Mouse (Mus musculus) heart, embryonic 10.5 days (tissue): ENCODE measurements at regions not wholly inside any gene's neighbourhood (a gene's known extent, or its start where the extent isn't known, plus 50 kb on each side); places are given as distances from the start of the nearest gene placed in this dataset.

Experiments used
- DNase-seq: peaks from one replicate; pipeline ENCODE4 v3.0.0-alpha.2; 2017; ENCODE audit warnings: low spot score
- H3K27ac ChIP-seq: fragments of 300-500 bp; sonication (generic); 2 replicates; pipeline ENCODE4 v1.5.1; 2016; ENCODE audit warnings: mild to moderate bottlenecking
- H3K27me3 ChIP-seq: fragments of 300-500 bp; sonication (generic); 2 replicates; pipeline ENCODE4 v1.6.1; 2016; ENCODE audit warnings: mild to moderate bottlenecking; ENCODE audit not compliant: poor library complexity, insufficient read depth, severe bottlenecking
- H3K36me3 ChIP-seq: fragments of 300-500 bp; sonication (generic); 2 replicates; pipeline ENCODE4 v1.6.1; 2016; ENCODE audit warnings: mild to moderate bottlenecking, moderate library complexity
- H3K4me1 ChIP-seq: fragments of 300-500 bp; sonication (generic); 2 replicates; pipeline ENCODE4 v1.6.1; 2016; ENCODE audit warnings: mild to moderate bottlenecking
- H3K4me3 ChIP-seq: fragments of 300-500 bp; sonication (generic); 2 replicates; pipeline ENCODE4 v1.5.1; 2016; ENCODE audit warnings: mild to moderate bottlenecking, moderate library complexity
- H3K9me3 ChIP-seq: fragments of 300-500 bp; sonication (generic); 2 replicates; pipeline ENCODE4 v1.6.1; 2016; ENCODE audit warnings: mild to moderate bottlenecking, moderate library complexity
- WGBS: fragments of 180-500 bp; shearing (Covaris S2); methylation state at CpG from one replicate; pipeline ENCODE4 v1.1.7; 2016; 5-methylcytosine and 5-hydroxymethylcytosine counted together

DNA sequence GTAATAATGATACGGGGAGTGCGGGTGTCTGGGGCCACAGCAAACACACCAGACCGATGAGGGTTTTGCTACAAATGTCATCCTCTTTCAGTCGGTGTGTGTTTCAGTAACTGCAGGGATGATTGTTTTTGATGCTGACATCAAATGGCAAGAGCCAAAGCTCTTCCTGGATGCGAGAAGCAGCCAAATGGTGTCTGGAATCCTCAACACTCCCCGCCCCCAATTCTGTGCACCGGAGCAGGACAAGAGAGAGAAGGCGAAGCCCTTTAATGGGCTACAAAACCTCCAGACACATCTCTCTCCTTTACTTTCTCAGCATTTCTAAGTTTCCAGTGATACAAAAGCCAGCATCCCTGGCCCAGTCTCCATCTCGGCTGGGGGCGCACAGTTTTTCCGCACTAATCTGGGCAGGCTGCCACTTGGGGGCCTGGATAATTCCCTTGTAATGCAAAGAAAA is 94.1 kb upstream of the Fbxo11 start:
- no peak overlapping the region for H3K27ac ChIP-seq
- H3K36me3 ChIP-seq, result no peaks in the 10 kb centered on the region
- DNase-seq, result no peak
- H3K4me3 ChIP-seq, result peak overlapping the region; percentile 35
- peaks cover 9% of the 10 kb centered on the region; the same call in 1 of the 2 replicates for H3K4me1 ChIP-seq
- WGBS, result 10% methylated on average over 11 of the region's 11 CpGs
- 0 out of 2 replicates have a peak, but pooled peaks cover 4% of the 10 kb centered on the region for H3K27me3 ChIP-seq
- H3K9me3 ChIP-seq, result no peaks in the 10 kb centered on the region

DNA sequence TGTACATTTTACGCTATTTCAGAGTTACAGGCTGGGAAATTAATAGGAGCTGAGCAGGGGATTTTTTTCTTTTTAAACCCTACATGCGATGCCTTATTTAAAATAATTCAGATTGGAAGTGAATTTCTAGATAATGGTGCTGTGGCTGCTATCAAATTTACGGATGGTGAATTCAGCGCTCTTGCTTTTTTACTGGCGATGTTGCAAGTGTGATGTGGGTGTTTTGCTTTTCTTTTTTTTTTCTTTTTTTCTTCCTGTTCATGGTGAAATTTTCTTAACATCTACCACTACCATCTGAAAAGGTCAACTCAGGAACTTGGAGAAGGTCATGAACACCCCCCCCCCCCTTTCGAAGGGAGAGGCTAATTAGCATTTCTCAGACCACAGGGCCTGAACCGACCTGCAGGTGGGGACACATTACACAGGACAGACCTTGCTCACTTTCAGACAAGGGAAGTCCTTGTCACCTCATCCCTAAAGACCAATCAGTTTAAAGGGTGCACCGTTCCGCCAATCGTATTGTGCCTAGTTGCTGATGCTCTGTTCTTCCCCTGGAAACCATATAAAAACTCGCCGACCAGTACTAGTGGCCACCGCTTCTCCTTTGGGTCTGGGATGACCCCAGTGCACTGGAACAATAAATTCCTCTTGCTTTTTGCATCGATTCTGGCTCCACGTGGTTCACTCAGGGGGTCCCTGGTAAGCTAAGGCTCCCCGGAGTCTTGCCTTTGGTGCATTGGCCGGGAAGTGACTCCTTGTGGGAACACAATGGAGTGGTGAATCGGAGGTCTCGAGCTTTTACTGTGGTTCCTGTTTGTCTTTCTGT is 95.0 kb upstream of the Fbxo11 start:
- no peak for DNase-seq
- peaks cover 9% of the 10 kb centered on the region; the same call in 1 of the 2 replicates for H3K4me1 ChIP-seq
- 0 out of 2 replicates have a peak, but pooled peaks cover 4% of the 10 kb centered on the region for H3K27me3 ChIP-seq
- H3K4me3 ChIP-seq, result peak overlapping the region; percentile 35; the same call in 1 of the 2 replicates
- no peaks in the 10 kb centered on the region for H3K36me3 ChIP-seq
- WGBS, result 41% methylated on average over 19 of the region's 19 CpGs
- no peak overlapping the region for H3K27ac ChIP-seq
- no peaks in the 10 kb centered on the region for H3K9me3 ChIP-seq

DNA sequence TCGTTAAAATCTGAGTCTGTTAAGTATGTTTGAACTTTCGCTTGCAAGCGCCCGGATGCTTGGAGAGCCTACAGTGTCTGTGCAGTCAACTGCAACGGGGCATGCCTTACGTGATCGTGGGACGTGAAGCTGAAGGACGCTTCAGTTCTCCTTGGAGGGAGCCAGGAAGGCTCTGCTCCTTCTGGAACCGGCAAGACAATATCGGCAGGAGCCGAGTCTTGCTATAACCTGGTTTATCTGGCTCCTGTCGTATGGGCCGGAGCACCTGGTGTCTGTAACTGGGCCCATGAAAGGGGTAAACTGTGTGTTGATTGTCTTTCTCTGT is 95.5 kb upstream of the Fbxo11 start:
- DNase-seq, result no peak
- H3K36me3 ChIP-seq, result no peaks in the 10 kb centered on the region
- 77% methylated on average over 14 of the region's 14 CpGs for WGBS
- H3K4me3 ChIP-seq, result no peak overlapping the region
- 0 out of 2 replicates have a peak, but pooled peaks cover 4% of the 10 kb centered on the region for H3K27me3 ChIP-seq
- no peak overlapping the region for H3K27ac ChIP-seq
- no peaks in the 10 kb centered on the region for H3K9me3 ChIP-seq
- H3K4me1 ChIP-seq, result peaks cover 9% of the 10 kb centered on the region; the same call in 1 of the 2 replicates

DNA sequence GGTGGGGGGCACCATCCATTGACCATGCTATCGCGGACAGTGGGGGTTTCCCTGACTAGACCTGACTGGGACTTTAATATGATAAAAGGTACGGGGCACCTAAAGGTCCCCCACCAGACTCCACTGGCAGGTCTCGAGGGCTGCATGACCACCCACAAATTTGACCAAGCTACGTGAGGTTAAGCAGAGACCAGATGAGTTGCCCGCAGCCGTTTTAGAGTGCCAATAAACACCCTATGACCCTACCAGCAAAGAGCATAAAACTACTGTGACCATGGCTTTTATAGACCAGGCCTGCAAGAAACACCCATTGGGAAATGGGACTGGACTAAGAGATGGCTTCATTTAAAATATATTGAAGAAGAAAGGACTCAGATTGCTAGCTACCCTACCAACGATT is 96.7 kb upstream of the Fbxo11 start:
- Histone ChIP-seq H3K4me1 (peaks cover 9% of the 10 kb centered on the region; the same call in 1 of the 2 replicates), H3K9me3 (no peaks in the 10 kb centered on the region), H3K27ac (no peak overlapping the region), H3K36me3 (no peaks in the 10 kb centered on the region), H3K27me3 (0 out of 2 replicates have a peak, but pooled peaks cover 4% of the 10 kb centered on the region), H3K4me3 (no peak overlapping the region)
- DNase-seq, result no peak
- 90% methylated on average over 8 of the region's 8 CpGs for WGBS

DNA sequence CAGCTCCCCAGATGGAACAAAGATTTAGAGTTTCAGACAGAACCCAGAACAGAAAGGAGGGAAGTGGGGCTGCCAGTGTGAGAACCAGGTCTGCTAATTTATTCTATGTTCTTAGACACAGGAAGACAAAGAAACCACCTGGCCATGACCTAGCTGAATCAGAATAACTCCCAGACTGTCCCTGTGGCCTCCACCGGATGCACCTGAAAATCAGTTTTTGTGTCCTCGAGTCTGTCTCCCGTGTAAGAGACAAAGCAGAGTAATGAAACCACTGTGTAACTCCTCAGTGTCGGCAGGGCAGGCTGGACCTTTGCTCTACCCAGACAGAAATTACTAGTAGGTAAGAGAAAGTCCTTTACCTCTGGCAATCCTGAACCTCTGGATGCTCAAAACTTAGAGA is 99.7 kb upstream of the Fbxo11 start:
- 82% methylated on average over 4 of the region's 4 CpGs for WGBS
- H3K27ac ChIP-seq, result no peak overlapping the region

DNA sequence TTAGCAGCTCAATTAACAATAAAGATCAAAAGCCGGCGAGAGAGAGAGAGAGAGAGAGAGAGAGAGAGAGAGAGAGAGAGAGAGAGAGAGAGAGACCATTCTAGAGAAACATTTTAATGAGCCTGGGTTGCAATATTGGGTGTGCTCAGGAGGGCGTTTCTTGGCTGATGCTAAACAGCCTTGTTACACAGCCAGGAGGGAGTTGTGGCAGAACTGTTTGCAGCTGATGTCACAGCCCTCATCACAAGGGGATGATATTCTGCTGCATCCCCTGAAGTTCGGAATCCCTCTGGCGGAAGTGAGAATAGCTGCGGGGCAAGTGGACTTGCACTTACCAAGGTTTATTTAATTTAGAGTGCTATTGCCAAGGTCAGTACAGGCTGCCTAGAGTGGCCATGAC is 100.7 kb upstream of the Fbxo11 start:
- DNase-seq, result no peak
- Histone ChIP-seq H3K4me3 (no peak overlapping the region), H3K9me3 (no peaks in the 10 kb centered on the region), H3K36me3 (no peaks in the 10 kb centered on the region), H3K27ac (no peak overlapping the region), H3K4me1 (no peaks in the 10 kb centered on the region), H3K27me3 (no peaks in the 10 kb centered on the region)
- 85% methylated on average over 6 of the region's 6 CpGs for WGBS

More for the DNA sequence above, 99.7 kb upstream of the Fbxo11 start:
- Histone ChIP-seq H3K9me3 (no peaks in the 10 kb centered on the region), H3K4me3 (no peak overlapping the region), H3K27me3 (0 out of 2 replicates have a peak, but pooled peaks cover 4% of the 10 kb centered on the region), H3K4me1 (no peaks in the 10 kb centered on the region), H3K36me3 (no peaks in the 10 kb centered on the region)
- no peak for DNase-seq

DNA sequence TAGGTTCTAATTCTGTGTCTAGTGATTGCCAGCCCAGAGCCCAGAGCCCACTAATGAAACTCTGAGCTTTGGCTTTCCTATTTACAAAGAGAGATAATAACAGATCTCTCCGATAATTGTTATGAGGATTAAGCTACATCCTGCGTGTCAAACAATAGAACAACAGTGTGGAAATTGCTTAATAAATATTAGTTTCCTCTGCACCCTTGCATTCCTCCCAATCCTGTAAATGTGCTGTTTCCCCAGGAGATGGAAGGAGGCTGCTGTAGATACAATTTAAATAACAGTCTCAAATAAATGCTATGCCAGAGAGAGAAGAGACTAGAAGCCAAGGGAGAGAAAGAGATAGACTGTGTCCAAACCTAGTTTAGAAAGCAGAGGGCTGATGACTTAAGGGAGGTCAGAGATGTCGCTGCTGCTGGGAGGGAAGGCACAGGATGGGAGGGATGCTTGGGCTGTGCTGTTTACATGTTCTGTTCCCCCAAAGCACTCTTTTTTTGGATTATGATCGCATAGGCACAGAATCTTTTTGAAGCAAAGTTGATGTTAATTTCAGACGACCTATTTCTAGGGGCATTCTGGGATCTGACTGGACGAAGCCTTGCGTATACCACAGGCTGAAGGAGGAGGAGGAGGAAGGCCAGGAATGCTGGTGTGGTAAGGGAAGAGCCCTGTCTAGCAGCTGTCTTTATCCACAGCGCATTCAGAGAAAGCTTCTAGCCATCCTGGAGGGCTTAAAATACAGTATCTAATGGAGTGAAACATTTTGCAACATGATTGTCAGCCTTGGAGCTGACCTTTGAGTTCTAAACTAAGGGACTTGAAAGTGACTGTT is 103.4 kb upstream of the Fbxo11 start:
- Histone ChIP-seq H3K4me3 (no peak overlapping the region), H3K27ac (no peak overlapping the region), H3K27me3 (no peaks in the 10 kb centered on the region), H3K36me3 (no peaks in the 10 kb centered on the region), H3K4me1 (no peaks in the 10 kb centered on the region), H3K9me3 (no peaks in the 10 kb centered on the region)
- no peak for DNase-seq
- WGBS, result 72% methylated on average over 8 of the region's 8 CpGs

DNA sequence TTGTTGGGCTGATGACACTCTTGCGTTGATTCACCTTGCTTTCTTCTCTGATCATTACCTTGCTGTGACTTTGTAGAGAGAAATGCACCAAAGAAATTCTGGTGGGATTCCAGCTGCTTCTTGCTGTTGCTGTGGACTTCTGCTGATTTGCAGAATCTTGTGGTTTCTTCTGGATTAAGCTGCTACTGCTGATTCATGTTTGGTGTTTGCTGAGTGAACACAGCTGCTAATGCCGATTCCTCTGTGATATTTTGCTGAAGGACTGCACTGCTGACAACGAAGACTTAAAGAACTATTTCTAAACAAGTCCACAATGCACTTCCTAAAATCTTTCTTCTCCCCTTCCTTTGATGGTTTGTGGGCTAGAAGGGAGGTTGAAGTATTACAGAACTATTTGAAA is 106.5 kb upstream of the Fbxo11 start:
- Histone ChIP-seq H3K9me3 (no peaks in the 10 kb centered on the region), H3K4me3 (no peak overlapping the region), H3K4me1 (no peaks in the 10 kb centered on the region), H3K36me3 (no peaks in the 10 kb centered on the region), H3K27me3 (no peaks in the 10 kb centered on the region), H3K27ac (no peak overlapping the region)
- no peak for DNase-seq
- 88% methylated on average over 3 of the region's 3 CpGs for WGBS

DNA sequence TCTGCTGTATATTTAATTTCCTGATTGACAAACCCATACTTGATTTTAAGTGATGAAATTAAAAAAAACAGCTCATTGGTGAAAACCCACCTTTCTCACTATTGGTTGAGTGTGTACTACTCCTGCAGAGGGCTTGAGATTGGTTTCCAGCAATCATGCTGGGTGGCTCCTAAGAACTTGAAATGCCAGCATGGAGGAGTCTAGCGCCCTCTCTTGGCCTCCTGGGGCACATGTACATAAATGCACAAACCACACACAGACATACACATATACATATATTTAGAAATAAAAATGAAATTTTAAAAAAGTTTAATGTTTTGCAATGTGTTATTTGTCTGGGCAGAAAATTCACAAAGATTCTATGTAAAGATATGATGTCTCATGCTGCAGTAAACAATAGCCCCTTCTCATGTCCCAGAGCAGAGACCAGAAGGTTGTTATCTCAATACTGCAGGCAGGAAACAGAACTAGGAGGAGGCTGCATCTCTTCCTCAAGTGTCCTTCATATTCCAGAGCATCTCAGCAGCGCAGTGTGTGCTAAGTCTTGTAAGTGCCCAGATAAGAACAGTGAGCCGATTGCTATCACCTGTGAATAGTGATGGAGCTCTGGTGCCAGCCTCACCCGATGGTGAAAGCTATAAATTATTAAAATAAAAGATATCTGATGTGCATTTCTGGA is 108.4 kb upstream of the Fbxo11 start:
- Histone ChIP-seq H3K27me3 (no peaks in the 10 kb centered on the region), H3K4me3 (no peak overlapping the region), H3K27ac (no peak overlapping the region), H3K36me3 (no peaks in the 10 kb centered on the region), H3K4me1 (no peaks in the 10 kb centered on the region), H3K9me3 (no peaks in the 10 kb centered on the region)
- no peak for DNase-seq
- WGBS, result 62% methylated on average over 4 of the region's 4 CpGs

DNA sequence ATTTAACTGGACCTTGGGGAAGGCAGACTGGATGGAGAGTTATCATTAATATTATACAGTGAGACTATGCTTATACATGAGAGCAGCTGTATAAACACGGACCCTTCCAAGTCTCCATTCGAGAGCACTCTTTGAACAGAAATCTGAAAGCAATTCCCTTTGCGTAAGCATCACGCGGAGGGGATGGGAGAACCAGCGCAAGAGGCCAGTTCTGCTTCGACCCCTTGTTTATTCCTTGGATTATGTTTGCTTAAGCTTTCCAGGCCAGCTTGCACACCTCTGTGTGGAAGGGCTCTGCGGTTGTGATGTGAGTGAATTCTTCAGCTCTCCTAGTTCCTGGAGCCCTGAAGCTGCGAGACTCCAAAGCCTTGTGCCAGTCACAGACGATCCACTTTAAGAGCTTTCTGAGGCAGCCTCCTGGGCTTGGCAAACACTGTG is 109.2 kb upstream of the Fbxo11 start:
- no peak overlapping the region for H3K27ac ChIP-seq
- H3K4me3 ChIP-seq, result no peak overlapping the region
- no peaks in the 10 kb centered on the region for H3K9me3 ChIP-seq
- no peaks in the 10 kb centered on the region for H3K4me1 ChIP-seq
- DNase-seq, result no peak
- WGBS, result 84% methylated on average over 10 of the region's 10 CpGs
- no peaks in the 10 kb centered on the region for H3K27me3 ChIP-seq
- no peaks in the 10 kb centered on the region for H3K36me3 ChIP-seq

DNA sequence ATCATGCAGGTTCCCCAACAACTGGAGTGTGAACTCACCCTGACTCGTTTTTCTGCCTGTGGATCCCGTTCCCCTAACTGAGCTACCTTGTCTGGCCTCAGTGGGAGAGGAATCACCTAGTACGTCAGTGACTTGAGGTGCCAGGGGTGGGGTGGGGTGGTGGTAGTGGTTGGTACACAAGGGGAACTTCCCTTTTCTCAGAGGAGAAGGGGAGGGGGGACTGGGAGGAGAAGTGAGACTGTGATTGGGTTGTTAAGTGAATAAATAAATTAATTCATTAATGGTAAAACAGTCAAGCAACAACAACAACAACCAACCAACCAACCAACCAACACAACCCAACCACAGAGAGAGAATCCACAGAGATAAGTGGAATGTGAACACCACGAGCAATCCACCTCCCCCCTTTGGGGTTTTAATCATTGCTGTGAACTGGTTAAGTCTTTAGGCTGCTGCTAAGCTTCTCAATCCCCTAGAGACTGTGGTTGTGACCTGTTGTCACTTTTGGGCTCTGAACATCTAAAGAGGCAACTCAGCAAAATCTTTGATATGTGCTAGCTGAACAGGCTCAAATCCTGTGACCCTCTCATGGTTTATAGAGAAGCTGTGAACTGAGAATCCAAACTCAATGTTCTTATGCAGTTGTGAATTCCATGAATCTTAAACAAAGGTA is 111.0 kb upstream of the Fbxo11 start:
- H3K4me1 ChIP-seq, result no peaks in the 10 kb centered on the region
- H3K27me3 ChIP-seq, result no peaks in the 10 kb centered on the region
- H3K9me3 ChIP-seq, result no peaks in the 10 kb centered on the region
- no peak overlapping the region for H3K27ac ChIP-seq
- H3K36me3 ChIP-seq, result no peaks in the 10 kb centered on the region
- no peak for DNase-seq
- H3K4me3 ChIP-seq, result no peak overlapping the region
- 77% methylated on average over 4 of the region's 4 CpGs for WGBS

DNA sequence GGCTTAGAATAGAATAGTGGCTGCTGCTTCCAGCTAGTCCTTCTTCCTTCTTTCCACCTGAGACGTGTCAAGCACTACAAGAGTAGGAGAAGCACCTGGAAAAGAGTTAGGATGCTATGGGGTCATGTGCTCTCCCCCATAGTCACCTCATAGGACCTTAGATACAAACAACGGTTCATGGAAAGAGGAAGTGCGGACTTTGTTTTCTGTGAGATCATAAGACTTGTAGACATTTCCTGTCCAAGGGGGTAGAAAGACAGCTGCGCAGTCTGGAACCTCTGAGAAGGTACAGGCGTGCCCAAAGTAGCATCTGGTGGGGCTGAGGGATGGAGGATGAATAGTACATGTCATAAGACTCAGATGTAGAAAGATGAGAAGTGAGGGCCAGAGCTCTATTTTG is 125.6 kb upstream of the Fbxo11 start:
- 81% methylated on average over 5 of the region's 5 CpGs for WGBS
- no peak overlapping the region for H3K4me3 ChIP-seq
- no peaks in the 10 kb centered on the region; the same call in 1 of the 2 replicates for H3K4me1 ChIP-seq
- no peak for DNase-seq
- H3K27me3 ChIP-seq, result no peaks in the 10 kb centered on the region
- H3K27ac ChIP-seq, result no peak overlapping the region
- H3K9me3 ChIP-seq, result no peaks in the 10 kb centered on the region
- H3K36me3 ChIP-seq, result no peaks in the 10 kb centered on the region
